Mouse (Mus musculus): ENCODE measurements around the gene Pate4.

DNA sequence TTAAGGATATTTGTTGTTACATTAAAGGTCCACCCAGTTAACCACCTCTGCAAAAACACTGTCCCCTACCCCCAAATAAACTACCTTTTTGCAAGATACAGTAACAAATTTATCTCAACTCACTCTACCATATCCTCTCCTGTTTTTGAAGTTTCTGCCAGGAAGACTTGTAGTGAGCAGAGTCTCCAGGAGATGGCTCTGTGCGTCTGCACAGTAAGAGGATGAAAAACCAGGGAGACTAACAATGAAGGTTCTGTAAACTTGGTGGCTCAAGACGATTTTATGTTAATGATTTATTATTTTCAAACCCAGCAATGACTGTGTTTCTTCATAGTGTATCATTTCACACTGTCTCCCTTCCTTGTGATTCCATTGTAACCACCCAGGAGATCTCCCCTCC lies 18.8 kb downstream of the Pate4 start:
- TF ChIP-seq ZC3H11A (IDR thresholded peaks at IDR 0.05; ENCODE audit: borderline replicate concordance, low read depth, low read length) (peak; percentile 35; the same call in 1 of the 2 replicates), MAFK (IDR thresholded peaks at IDR 0.05; ENCODE audit: insufficient read depth, low read depth, low read length) (no peak), HCFC1 (IDR thresholded peaks at IDR 0.05; ENCODE audit: borderline replicate concordance, insufficient read depth, low read length) (no peak), ZNF384 (IDR thresholded peaks at IDR 0.05; ENCODE audit: low read depth, low read length) (no peak), CHD2 (IDR thresholded peaks at IDR 0.05; ENCODE audit: low read depth, low read length) (no peak)

Data from ES-E14 (cell line).